Mouse (Mus musculus): ENCODE data around the gene Fam78a. TPM values are rescaled to one million over a fixed set of nuclear protein-coding genes. Genes with fewer than 3 reads are reported as not detected.

Fam78a gene
- polyA plus RNA-seq (2016; fragmentation: Nextera tagmentation; extraction: Ambion mirVana) = 2.6 and 3.2 TPM in 2 replicates

DNA sequence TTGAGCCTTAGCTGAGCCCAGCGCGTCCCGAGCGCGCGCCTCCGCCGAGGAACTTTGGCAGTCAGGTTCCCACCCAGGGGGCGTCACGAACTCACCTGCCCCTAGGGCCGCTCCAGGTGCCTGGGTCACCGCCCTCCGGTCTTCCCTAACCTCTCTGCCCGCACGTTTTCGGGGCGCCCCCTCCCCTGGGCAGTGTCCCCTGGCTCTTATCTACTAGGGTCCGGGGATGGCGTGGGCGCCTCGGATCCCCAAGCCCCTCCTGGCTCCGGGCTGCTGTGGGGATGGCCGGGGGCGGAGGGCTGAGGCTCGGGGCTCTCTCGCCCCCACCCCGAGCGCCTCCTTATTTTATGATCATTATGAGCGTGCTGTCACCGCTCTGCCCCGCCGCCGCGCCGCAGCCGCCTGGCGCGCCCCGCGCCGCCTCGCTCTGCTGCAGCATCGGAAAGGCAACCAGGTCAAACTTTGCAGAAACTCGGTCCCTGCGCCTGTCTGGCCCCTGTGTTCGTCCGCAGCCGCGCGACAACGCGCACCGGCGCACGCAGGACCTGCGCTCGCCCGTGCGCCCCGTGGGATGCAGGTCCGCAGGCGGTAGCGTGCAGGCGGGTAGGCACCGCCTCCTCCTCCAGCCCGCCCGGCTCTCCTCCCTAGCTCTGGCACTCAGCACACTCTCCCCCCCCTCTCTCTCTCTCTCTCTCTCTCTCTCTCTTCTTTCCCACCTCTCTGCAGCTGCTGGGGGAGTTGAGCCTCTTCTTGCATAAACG, at the start of gene Fam78a:
Gene Fam78a, minus strand, starts transcription at position 747 of the 761 bp plus-strand sequence.
- Histone ChIP-seq H3K9ac (peak within 1 kb of the TSS; percentile 56), H3K4me2 (replicated peaks) (peak within 1 kb of the TSS; percentile 100), H3K4me3 (peak within 1 kb of the TSS; percentile 64), H3K9me3 (no peaks in the 10 kb centered on the region), H3K27me3 (peaks cover 78% of the 10 kb centered on the region), H3K36me3 (no peaks in the 10 kb centered on the region), H3K4me1 (peaks cover 29% of the 10 kb centered on the region), H3K27ac (no peak within 1 kb of the TSS)
- peak; percentile 60 for ATAC-seq (ENCODE audit: insufficient number of reproducible peaks, insufficient read depth, low FRiP score, low TSS enrichment)
- under 1% methylated on average over 65 of the region's 68 CpGs for WGBS

DNA sequence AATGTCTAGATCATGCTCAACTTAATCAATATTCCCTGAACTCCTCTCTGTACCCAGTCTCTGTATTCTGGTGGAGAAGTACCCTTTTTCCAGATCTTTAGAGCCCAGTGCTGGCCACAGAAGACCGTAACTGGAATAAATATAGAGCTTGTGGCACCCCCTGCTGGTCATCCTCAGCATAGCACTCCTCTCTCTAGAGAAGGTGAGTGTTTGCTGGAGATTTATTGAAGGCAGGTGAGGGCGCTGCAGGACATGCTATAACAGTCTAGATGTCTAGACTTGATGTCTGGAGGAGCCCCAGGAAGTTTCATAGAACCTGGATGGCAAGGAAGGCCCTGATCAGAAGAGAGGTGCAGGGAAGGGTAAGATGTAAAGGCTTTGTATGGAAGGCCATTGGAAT, 49.4 kb upstream of the Fam78a start:
- Histone ChIP-seq H3K4me2 (replicated peaks) (no peak overlapping the region), H3K36me3 (no peaks in the 10 kb centered on the region), H3K9ac (no peak overlapping the region), H3K27me3 (no peaks in the 10 kb centered on the region), H3K9me3 (no peaks in the 10 kb centered on the region), H3K4me3 (no peak overlapping the region), H3K4me1 (no peaks in the 10 kb centered on the region; the same call in 1 of the 2 replicates), H3K27ac (no peak overlapping the region)
- 9% methylated on average over 2 of the region's 2 CpGs for WGBS
- ATAC-seq (ENCODE audit: insufficient number of reproducible peaks, insufficient read depth, low FRiP score, low TSS enrichment) = no peak

DNA sequence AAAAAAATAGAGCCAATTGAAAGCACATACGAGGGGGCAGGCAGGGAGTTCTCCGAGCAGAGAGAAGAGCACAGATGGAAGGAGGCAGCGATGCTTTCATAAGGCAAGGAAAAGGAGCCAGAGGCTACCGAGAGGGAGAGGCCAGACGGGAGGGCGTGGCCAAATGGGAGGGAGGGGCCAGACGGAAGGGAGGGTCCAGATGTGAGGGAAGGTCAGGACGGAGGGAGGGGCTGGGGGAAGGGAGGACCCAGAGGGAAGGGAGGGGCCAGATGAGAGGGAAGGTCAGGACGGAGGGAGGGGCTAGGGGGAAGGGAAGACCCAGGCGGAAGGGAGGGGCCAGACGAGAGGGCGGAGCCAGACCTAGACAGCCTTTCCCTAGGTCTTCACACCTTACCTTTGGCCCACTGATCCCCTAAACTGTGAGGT, 47.9 kb upstream of the Fam78a start:
- no peaks in the 10 kb centered on the region for H3K9me3 ChIP-seq
- H3K9ac ChIP-seq = no peak overlapping the region
- H3K27ac ChIP-seq = no peak overlapping the region
- no peak overlapping the region for H3K4me3 ChIP-seq
- no peaks in the 10 kb centered on the region for H3K27me3 ChIP-seq
- 5% methylated on average over 11 of the region's 12 CpGs for WGBS
- ATAC-seq (ENCODE audit: insufficient number of reproducible peaks, insufficient read depth, low FRiP score, low TSS enrichment) = no peak
- no peaks in the 10 kb centered on the region; the same call in 1 of the 2 replicates for H3K4me1 ChIP-seq
- 0 out of 2 replicates have a peak overlapping the region, but pooled peaks have one; percentile 9 for H3K4me2 ChIP-seq (replicated peaks)
- no peaks in the 10 kb centered on the region for H3K36me3 ChIP-seq

DNA sequence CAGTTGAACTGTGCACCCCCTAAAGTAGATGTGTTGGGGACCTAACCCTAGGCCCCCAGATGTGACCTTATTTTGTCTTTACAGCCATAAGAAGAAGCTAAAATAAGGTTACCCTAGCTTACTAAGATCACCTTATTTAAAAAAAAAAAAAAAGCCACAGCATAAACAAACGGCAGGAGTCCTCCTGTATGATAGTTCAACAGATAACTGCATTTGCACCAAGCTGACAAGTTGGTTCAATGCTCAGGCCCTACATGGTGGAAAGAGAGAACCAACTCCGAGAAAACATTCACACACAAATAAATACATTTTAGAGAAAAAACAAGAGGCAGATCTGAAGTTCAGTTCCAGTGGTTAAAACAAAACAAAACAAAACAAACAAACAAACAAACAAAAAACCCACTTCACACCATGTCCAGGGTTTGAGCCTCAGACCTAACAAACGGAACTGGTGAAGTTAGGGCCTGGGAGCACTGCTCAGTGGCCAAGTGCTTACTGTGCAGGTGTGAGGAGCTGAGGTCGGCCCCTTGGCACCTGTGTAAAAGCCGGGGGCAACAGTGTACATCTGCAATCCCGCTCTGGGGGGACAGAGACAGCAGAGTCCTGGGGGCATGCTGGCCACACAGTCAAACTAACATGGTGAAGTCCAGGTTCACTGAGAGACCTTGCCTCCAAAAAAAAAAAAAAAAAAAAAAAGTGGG, 47.4 kb upstream of the Fam78a start:
- no peak overlapping the region for H3K27ac ChIP-seq
- no peaks in the 10 kb centered on the region for H3K9me3 ChIP-seq
- no peaks in the 10 kb centered on the region for H3K27me3 ChIP-seq
- H3K4me2 ChIP-seq (replicated peaks) = no peak overlapping the region
- no peak for ATAC-seq (ENCODE audit: insufficient number of reproducible peaks, insufficient read depth, low FRiP score, low TSS enrichment)
- H3K9ac ChIP-seq = no peak overlapping the region
- H3K4me3 ChIP-seq = no peak overlapping the region
- no peaks in the 10 kb centered on the region; the same call in 1 of the 2 replicates for H3K4me1 ChIP-seq
- WGBS = 66% methylated on average over 6 of the region's 6 CpGs
- H3K36me3 ChIP-seq = no peaks in the 10 kb centered on the region

DNA sequence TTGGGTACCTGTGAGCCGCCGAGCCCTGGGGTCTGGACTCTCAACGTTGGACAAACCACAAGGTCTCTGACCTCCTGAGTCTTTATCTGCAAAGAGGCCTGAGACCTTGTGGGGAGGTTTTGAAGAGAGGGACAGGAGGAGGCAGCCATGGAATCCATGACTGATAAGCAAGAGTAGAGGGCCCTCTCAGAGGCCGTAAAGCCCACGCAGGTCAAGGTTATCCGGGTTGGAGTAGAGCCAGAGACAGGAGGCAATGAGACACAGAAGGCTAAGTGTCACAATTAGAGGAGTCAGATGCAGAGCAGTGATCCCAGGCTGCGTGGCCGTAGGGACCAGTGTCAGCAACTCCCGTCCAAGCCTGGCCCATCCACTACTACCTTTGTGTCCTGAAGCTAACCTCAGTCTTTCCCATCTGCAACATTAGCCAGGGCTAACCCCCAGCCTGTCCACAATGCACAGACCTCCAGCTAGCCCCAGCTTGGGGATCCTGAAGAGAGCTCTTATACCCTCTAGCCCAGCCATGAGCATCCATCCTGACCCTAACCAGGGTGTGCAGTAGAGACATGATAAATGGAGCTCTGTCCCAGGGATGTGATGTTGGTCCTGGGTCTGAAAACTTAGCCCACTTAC, 46.7 kb upstream of the Fam78a start:
- Histone ChIP-seq H3K9me3 (no peaks in the 10 kb centered on the region), H3K27ac (no peak overlapping the region), H3K9ac (no peak overlapping the region), H3K4me1 (no peaks in the 10 kb centered on the region; the same call in 1 of the 2 replicates), H3K27me3 (no peaks in the 10 kb centered on the region), H3K4me3 (no peak overlapping the region), H3K4me2 (replicated peaks) (no peak overlapping the region), H3K36me3 (no peaks in the 10 kb centered on the region)
- 84% methylated on average over 9 of the region's 9 CpGs for WGBS
- ATAC-seq (ENCODE audit: insufficient number of reproducible peaks, insufficient read depth, low FRiP score, low TSS enrichment) = no peak

DNA sequence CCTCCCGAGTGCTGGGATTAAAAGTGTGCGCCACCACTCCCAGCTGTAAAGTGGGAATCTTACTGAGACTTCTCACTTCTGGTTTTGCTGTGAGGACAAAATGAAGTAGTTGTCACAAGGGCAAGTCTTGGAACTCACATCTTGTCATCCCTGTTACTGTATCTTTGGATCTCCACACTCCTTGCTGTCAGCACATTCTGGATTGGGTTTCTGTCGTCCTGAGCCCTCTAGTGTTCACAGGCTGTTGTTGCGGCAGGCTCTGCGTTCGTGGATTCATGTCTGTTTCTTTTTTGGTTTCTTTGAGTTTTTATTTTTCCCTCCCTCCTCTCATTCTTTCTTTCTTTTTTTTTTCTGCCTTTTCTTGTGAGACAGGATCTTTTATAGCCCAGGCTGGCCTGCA, 45.8 kb upstream of the Fam78a start:
- Histone ChIP-seq H3K4me2 (replicated peaks) (no peak overlapping the region), H3K27ac (no peak overlapping the region), H3K4me1 (no peaks in the 10 kb centered on the region; the same call in 1 of the 2 replicates), H3K9me3 (no peaks in the 10 kb centered on the region), H3K36me3 (no peaks in the 10 kb centered on the region), H3K4me3 (no peak overlapping the region), H3K9ac (no peak overlapping the region), H3K27me3 (no peaks in the 10 kb centered on the region)
- WGBS = 39% methylated on average over 6 of the region's 6 CpGs
- ATAC-seq (ENCODE audit: insufficient number of reproducible peaks, insufficient read depth, low FRiP score, low TSS enrichment) = no peak

DNA sequence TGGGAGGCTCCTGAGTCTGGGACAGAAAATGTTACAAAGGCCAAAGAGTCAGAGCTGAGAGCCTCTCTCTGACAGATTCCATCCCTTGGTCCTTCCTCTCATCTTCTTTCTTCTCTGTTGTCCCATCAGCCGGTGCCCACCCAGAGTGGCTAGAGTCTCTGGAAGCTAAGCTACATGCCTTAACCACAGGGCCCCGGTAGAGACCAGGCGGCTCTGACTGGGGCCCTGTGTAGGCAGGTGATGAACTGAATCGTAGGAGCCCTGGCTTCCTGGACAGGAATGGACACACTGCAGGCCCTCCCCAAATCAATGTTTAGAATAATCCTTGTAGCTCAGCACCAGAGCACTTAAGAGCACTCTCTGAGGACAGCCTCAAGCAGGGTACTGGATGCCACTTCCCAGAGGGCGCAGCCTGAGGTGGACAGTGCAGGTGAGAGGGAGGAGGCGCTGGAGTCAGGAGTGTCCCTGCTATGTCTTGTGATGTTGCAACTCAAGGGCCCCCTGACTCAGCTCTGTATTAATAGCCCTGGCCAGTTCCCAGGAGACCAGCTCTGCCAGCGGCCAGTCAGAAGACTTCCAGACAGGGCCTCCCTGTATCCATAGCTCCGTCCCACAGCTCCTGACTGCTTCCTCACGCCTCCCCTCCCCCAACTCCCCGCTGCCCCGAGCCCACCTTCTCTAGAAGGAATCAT, 44.9 kb upstream of the Fam78a start:
- ATAC-seq (ENCODE audit: insufficient number of reproducible peaks, insufficient read depth, low FRiP score, low TSS enrichment) = no peak
- H3K27me3 ChIP-seq = no peaks in the 10 kb centered on the region
- no peaks in the 10 kb centered on the region; the same call in 1 of the 2 replicates for H3K4me1 ChIP-seq
- H3K36me3 ChIP-seq = no peaks in the 10 kb centered on the region
- H3K4me3 ChIP-seq = no peak overlapping the region
- no peak overlapping the region for H3K27ac ChIP-seq
- 50% methylated on average over 11 of the region's 11 CpGs for WGBS
- no peak overlapping the region for H3K4me2 ChIP-seq (replicated peaks)
- no peak overlapping the region for H3K9ac ChIP-seq
- H3K9me3 ChIP-seq = no peaks in the 10 kb centered on the region

DNA sequence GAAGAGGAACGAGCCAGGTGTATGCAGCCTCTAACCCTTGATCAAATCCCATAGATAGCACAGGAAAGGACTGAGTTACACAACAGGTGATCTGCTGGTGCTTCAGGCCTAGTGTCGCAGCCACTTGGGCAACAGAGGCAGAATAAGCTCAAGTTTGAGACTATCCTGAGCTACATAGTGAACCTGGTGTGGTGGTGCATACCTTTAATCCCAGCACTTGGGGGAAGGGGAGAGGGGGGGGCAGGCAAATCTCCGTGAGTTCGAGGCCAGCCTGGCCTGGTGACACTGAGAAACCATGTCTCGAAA, 43.8 kb upstream of the Fam78a start:
- no peak for ATAC-seq (ENCODE audit: insufficient number of reproducible peaks, insufficient read depth, low FRiP score, low TSS enrichment)
- Histone ChIP-seq H3K4me3 (no peak overlapping the region), H3K4me2 (replicated peaks) (no peak overlapping the region), H3K27me3 (no peaks in the 10 kb centered on the region), H3K9ac (no peak overlapping the region), H3K4me1 (no peaks in the 10 kb centered on the region; the same call in 1 of the 2 replicates), H3K27ac (no peak overlapping the region), H3K36me3 (no peaks in the 10 kb centered on the region), H3K9me3 (no peaks in the 10 kb centered on the region)
- WGBS = 82% methylated on average over 5 of the region's 5 CpGs

DNA sequence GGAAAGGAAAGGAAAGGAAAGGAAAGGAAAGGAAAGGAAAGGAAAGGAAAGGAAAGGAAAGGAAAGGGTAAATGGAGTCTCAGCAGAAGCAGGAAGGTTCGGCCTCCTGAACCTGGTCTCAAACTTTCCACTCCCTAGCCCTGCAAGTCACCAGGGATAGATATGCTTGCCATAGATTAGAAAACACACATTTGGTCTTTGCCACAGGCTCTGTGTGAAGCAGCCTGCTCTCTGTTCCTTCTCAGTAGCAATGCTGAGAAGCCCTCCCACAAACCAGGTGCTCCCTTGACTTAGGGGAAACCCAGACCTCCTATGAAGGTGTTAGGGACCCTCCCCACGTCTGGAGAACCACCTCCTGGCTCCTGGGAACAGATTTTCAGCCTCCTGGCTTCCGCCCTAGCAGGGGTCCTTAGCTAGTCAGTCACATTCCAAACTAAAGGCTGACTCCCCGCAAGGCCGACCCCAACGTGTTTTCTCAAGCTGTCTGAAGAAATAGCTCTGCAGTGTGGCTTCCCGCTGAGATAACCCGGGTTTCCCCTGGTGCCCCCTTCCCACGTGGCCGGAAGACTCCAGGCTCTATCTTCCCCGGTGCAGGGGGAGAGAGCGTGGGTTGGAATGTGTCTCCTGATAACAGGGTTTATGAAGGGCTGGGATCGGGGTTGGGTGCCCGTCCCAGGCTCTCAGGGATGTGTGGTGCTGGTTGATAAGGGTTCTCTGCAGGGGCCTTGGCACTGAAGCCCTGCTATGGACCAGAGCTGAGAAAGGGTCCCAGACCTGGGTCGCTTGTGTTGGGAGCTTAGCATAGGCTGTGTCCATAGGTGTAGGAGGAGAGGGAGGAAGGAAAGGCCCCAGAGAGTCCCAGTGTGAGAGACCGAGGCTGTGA, 43.2 kb upstream of the Fam78a start:
- WGBS = 33% methylated on average over 16 of the region's 16 CpGs
- Histone ChIP-seq H3K27ac (no peak overlapping the region), H3K9me3 (no peaks in the 10 kb centered on the region), H3K4me3 (no peak overlapping the region), H3K27me3 (no peaks in the 10 kb centered on the region), H3K36me3 (no peaks in the 10 kb centered on the region), H3K9ac (no peak overlapping the region), H3K4me2 (replicated peaks) (no peak overlapping the region), H3K4me1 (no peaks in the 10 kb centered on the region; the same call in 1 of the 2 replicates)
- ATAC-seq (ENCODE audit: insufficient number of reproducible peaks, insufficient read depth, low FRiP score, low TSS enrichment) = no peak

DNA sequence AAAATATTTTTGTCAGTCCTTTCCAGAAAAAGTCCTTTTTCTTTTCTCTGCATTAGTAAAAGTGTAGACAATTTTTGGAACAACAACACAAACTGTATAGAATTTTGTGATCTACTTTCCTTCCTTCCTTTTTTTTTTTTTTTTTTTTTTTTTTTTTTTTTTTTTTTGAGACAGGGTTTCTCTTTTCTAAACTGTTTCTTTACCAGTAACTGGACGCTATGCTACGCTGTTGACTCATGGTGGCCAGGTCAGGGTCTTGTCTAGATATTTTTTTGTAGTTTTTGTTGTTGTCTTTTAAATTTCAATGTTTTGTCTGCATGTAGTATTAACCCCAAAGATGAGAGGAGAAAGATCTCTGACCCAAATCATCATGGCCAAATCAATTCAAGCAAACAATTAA, 37.1 kb upstream of the Fam78a start:
- H3K4me1 ChIP-seq = no peaks in the 10 kb centered on the region
- WGBS = 66% methylated on average over 2 of the region's 2 CpGs
- no peak overlapping the region for H3K4me2 ChIP-seq (replicated peaks)
- no peak overlapping the region for H3K4me3 ChIP-seq
- no peak overlapping the region for H3K27ac ChIP-seq
- H3K27me3 ChIP-seq = no peaks in the 10 kb centered on the region
- H3K9ac ChIP-seq = no peak overlapping the region
- no peaks in the 10 kb centered on the region for H3K36me3 ChIP-seq
- no peaks in the 10 kb centered on the region for H3K9me3 ChIP-seq
- ATAC-seq (ENCODE audit: insufficient number of reproducible peaks, insufficient read depth, low FRiP score, low TSS enrichment) = no peak

DNA sequence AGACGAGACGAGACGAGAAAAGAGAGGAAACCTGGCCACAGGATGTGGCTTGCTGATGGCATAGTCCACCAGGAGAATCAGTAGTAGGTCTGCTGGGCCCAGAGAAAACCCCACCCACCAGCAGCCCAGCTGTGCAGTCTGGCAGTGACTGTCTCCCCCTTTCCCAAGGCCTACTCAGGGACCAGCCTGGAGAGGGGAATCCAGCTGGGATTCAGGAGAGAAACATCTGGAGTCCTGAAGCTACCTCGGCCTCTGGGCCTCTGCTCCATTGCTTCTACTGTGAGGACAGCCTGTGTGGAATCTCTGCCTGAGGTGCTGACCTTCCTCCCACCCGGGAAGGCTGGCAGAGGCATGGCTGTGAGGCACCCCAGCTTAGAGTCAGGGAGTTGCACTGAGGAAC, 36.5 kb upstream of the Fam78a start:
- Histone ChIP-seq H3K4me1 (no peaks in the 10 kb centered on the region), H3K9me3 (no peaks in the 10 kb centered on the region), H3K36me3 (no peaks in the 10 kb centered on the region), H3K9ac (no peak overlapping the region), H3K4me3 (no peak overlapping the region), H3K27ac (no peak overlapping the region), H3K27me3 (no peaks in the 10 kb centered on the region), H3K4me2 (replicated peaks) (no peak overlapping the region)
- ATAC-seq (ENCODE audit: insufficient number of reproducible peaks, insufficient read depth, low FRiP score, low TSS enrichment) = no peak
- 45% methylated on average over 5 of the region's 5 CpGs for WGBS
